20 mouse cellular contexts compared by ENCODE assay signal in genomic region chr9:110833021-110833420, GRCm38 (mm10). TPM values are rescaled to one million over a fixed set of nuclear protein-coding genes. Genes with fewer than 3 reads are reported as not detected.
DNase-seq lines count a peak whose midpoint lies in the region; ATAC-seq and TF ChIP-seq lines count a peak whose summit lies in the region.
"Had no signal": no experiment of that assay in that cellular context is flagged by ENCODE, and none has a peak within 500 bp of the region (broad histone marks: within the 10 kb centered on the region; RNA-seq: fewer than 3 reads in every experiment).

No protein-coding gene starts in this region.

- no peak for ATAC-seq in midbrain, embryonic 14.5 days (ENCODE audit: low FRiP score, low TSS enrichment)
- no peak for ATAC-seq in midbrain, embryonic 13.5 days
- ATAC-seq: activated CD4-positive, CD25-positive, alpha-beta regulatory T cell, adult 4 months had no signal

- no peak overlapping the region for H3K4me3 ChIP-seq in midbrain, embryonic 14.5 days (replicated peaks; ENCODE audit: low read depth, low read length)
- no peak overlapping the region for H3K4me3 ChIP-seq in midbrain, embryonic 13.5 days (replicated peaks)
- H3K4me3 ChIP-seq in MEL (ENCODE audit: control insufficient read depth in 1 of 2, insufficient read depth in 1 of 2, low read depth in 2 of 2, low read length in 2 of 2), result no peak overlapping the region
- H3K4me3 ChIP-seq: hindbrain, embryonic 15.5 days had no signal

- 75% methylated on average over 5 of the region's 5 CpGs for WGBS in midbrain, embryonic 14.5 days
- WGBS in midbrain, embryonic 13.5 days, result 72% methylated on average over 5 of the region's 5 CpGs

- H3K4me2 ChIP-seq in midbrain, embryonic 14.5 days (ENCODE audit: low read length), result no peak overlapping the region
- H3K4me2 ChIP-seq in midbrain, embryonic 13.5 days (replicated peaks), result no peak overlapping the region
- H3K4me2 ChIP-seq: hindbrain, embryonic 15.5 days had no signal

- DNase-seq in embryo, embryonic 11 days, result peak; percentile 23
- DNase-seq in embryo, embryonic 10 days (ENCODE audit: low spot score), result no peak
- peak; percentile 13 for DNase-seq in midbrain, embryonic 14.5 days
- peak; percentile 23 for DNase-seq in MEL (ENCODE audit: low read depth, low spot score)
- DNase-seq in induced T-regulatory cell, adult 2 months (ENCODE audit: low read depth), result peak; percentile 55
- DNase-seq in cerebellum, postnatal 25 days, result no peak
- no peak for DNase-seq in urinary bladder, adult 2 months (ENCODE audit: low spot score)
- DNase-seq: cerebellum, adult 18-20 months; kidney, adult 18-20 months; kidney, postnatal 25 days; lung, adult 2 months had no signal

- no peak overlapping the region for H3K9ac ChIP-seq in midbrain, embryonic 14.5 days (replicated peaks; ENCODE audit: low read length)
- H3K9ac ChIP-seq in midbrain, embryonic 13.5 days (replicated peaks), result no peak overlapping the region
- H3K9ac ChIP-seq in MEL (ENCODE audit: control insufficient read depth, low read depth, low read length, poor library complexity, severe bottlenecking), result no peak overlapping the region
- H3K9ac ChIP-seq: hindbrain, embryonic 15.5 days had no signal

- H3K4me1 ChIP-seq in midbrain, embryonic 14.5 days (ENCODE audit: control insufficient read depth, insufficient read depth, low read length), result no peaks in the 10 kb centered on the region
- H3K4me1 ChIP-seq in midbrain, embryonic 13.5 days (replicated peaks), result 0 out of 2 replicates have a peak, but pooled peaks cover 3% of the 10 kb centered on the region
- no peaks in the 10 kb centered on the region for H3K4me1 ChIP-seq in MEL (ENCODE audit: control insufficient read depth in 1 of 2, insufficient read depth in 2 of 2, low read length in 2 of 2)
- H3K4me1 ChIP-seq: hindbrain, embryonic 15.5 days had no signal

- TF ChIP-seq EP300 in MEL (IDR thresholded peaks at IDR 0.05; ENCODE audit: low read depth in 1 of 2, low read length in 2 of 2), result no peak

- no peaks in the 10 kb centered on the region for H3K36me3 ChIP-seq in midbrain, embryonic 14.5 days (ENCODE audit: control insufficient read depth, insufficient read depth, low read length)
- no peaks in the 10 kb centered on the region for H3K36me3 ChIP-seq in midbrain, embryonic 13.5 days
- H3K36me3 ChIP-seq in MEL (ENCODE audit: control insufficient read depth in 1 of 2, insufficient read depth in 2 of 2, low read length in 2 of 2), result no peaks in the 10 kb centered on the region
- H3K36me3 ChIP-seq: hindbrain, embryonic 15.5 days had no signal

- TF ChIP-seq CTCF in MEL (IDR thresholded peaks at IDR 0.05 in 2 of 3, conservative IDR thresholded peaks at IDR 0.05 in 1 of 3; ENCODE audit: control insufficient read depth in 1 of 3, insufficient read depth in 1 of 3, low read depth in 2 of 3, low read length in 3 of 3, poor library complexity in 1 of 3, severe bottlenecking in 1 of 3), result no peak

- TF ChIP-seq POLR2A in MEL (IDR thresholded peaks at IDR 0.05; ENCODE audit: control insufficient read depth in 1 of 2, insufficient read depth in 1 of 2, low read depth in 1 of 2, low read length in 2 of 2, poor library complexity in 1 of 2), result no peak

- TF ChIP-seq RAD21 in MEL (IDR thresholded peaks at IDR 0.05; ENCODE audit: low read depth, low read length), result no peak

- H3K27me3 ChIP-seq in midbrain, embryonic 14.5 days (ENCODE audit: control insufficient read depth, insufficient read depth, low read length), result no peaks in the 10 kb centered on the region
- no peaks in the 10 kb centered on the region for H3K27me3 ChIP-seq in midbrain, embryonic 13.5 days
- no peaks in the 10 kb centered on the region for H3K27me3 ChIP-seq in MEL (ENCODE audit: control insufficient read depth in 1 of 2, insufficient read depth in 2 of 2, low read length in 2 of 2)
- H3K27me3 ChIP-seq: hindbrain, embryonic 15.5 days had no signal

- no peaks in the 10 kb centered on the region for H3K9me3 ChIP-seq in midbrain, embryonic 14.5 days (ENCODE audit: control insufficient read depth, low read length)
- no peaks in the 10 kb centered on the region for H3K9me3 ChIP-seq in midbrain, embryonic 13.5 days
- no peaks in the 10 kb centered on the region for H3K9me3 ChIP-seq in MEL (replicated peaks; ENCODE audit: insufficient read depth, low read length)
- H3K9me3 ChIP-seq: hindbrain, embryonic 15.5 days had no signal

- no peaks in the 10 kb centered on the region for H3K79me2 ChIP-seq in MEL (ENCODE audit: control insufficient read depth, insufficient read depth, low read length, poor library complexity)

- no peak overlapping the region for H3K27ac ChIP-seq in midbrain, embryonic 14.5 days (replicated peaks; ENCODE audit: low read depth, low read length)
- no peak overlapping the region for H3K27ac ChIP-seq in midbrain, embryonic 13.5 days
- H3K27ac ChIP-seq in MEL (ENCODE audit: control insufficient read depth, low read depth, low read length), result no peak overlapping the region
- H3K27ac ChIP-seq: hindbrain, embryonic 15.5 days had no signal

TF ChIP-seq in MEL, 35 proteins besides CTCF, POLR2A, EP300 and RAD21:
- TF ChIP-seq CHD2 (IDR thresholded peaks at IDR 0.05; ENCODE audit: low read length) (no peak), USF1 (IDR thresholded peaks at IDR 0.05; ENCODE audit: low read depth, low read length) (no peak), MEF2A (IDR thresholded peaks at IDR 0.05; ENCODE audit: extremely low read depth, insufficient replicate concordance, low read depth, low read length, poor library complexity, severe bottlenecking) (no peak)

RNA-seq across cellular contexts. Expression of gene Prss45, which starts 1.4 kb away (rescaled TPM):
- polyA plus RNA-seq in midbrain, embryonic 14.5 days (2014; fragmentation: Nextera tagmentation; extraction: Ambion mirVana), result not detected in 2 replicates
- polyA plus RNA-seq in midbrain, embryonic 13.5 days (2015; fragmentation: Nextera tagmentation; extraction: Ambion mirVana), result not detected in 2 replicates
- total RNA-seq in MEL (2012; rRNA removed), result not detected in 2 replicates
- polyA plus RNA-seq in MEL (2012; ENCODE audit: insufficient read depth in 1 of 2, insufficient read length in 2 of 2, low read depth in 1 of 2, low replicate concordance in 2 of 2, missing spikeins in 1 of 2), result not detected
- polyA plus RNA-seq in urinary bladder, adult 2 months (2012; rRNA removed), result not detected in 2 replicates
- polyA plus RNA-seq: activated CD4-positive, CD25-positive, alpha-beta regulatory T cell, adult 4 months; C2C12; gonadal fat pad, adult 2 months; hindbrain, embryonic 15.5 days; limb, embryonic 11.5 days; lung, adult 2 months had no signal

RNA-seq across cellular contexts. Expression of gene Prss43, which starts 6.5 kb away (rescaled TPM):
- polyA plus RNA-seq in midbrain, embryonic 14.5 days (2014; fragmentation: Nextera tagmentation; extraction: Ambion mirVana), result not detected in 2 replicates
- polyA plus RNA-seq in midbrain, embryonic 13.5 days (2015; fragmentation: Nextera tagmentation; extraction: Ambion mirVana), result not detected in 2 replicates
- not detected in 2 replicates for total RNA-seq in MEL (2012; rRNA removed)
- not detected for polyA plus RNA-seq in MEL (2012; ENCODE audit: insufficient read depth in 1 of 2, insufficient read length in 2 of 2, low read depth in 1 of 2, low replicate concordance in 2 of 2, missing spikeins in 1 of 2)
- polyA plus RNA-seq in urinary bladder, adult 2 months (2012; rRNA removed), result not detected in 2 replicates
- polyA plus RNA-seq: activated CD4-positive, CD25-positive, alpha-beta regulatory T cell, adult 4 months; C2C12; hindbrain, embryonic 15.5 days; limb, embryonic 11.5 days; lung, adult 2 months had no signal

RNA-seq across cellular contexts. Expression of gene Prss46, which starts 11.3 kb away (rescaled TPM):
- polyA plus RNA-seq in midbrain, embryonic 14.5 days (2014; fragmentation: Nextera tagmentation; extraction: Ambion mirVana), result not detected in 2 replicates
- polyA plus RNA-seq in midbrain, embryonic 13.5 days (2015; fragmentation: Nextera tagmentation; extraction: Ambion mirVana), result not detected in 2 replicates
- not detected in 2 replicates for total RNA-seq in MEL (2012; rRNA removed)
- not detected for polyA plus RNA-seq in MEL (2012; ENCODE audit: insufficient read depth in 1 of 2, insufficient read length in 2 of 2, low read depth in 1 of 2, low replicate concordance in 2 of 2, missing spikeins in 1 of 2)
- not detected in 2 replicates for polyA plus RNA-seq in urinary bladder, adult 2 months (2012; rRNA removed)
- polyA plus RNA-seq: activated CD4-positive, CD25-positive, alpha-beta regulatory T cell, adult 4 months; frontal cortex, adult 2 months; heart, postnatal 0 days; hindbrain, embryonic 15.5 days; limb, embryonic 11.5 days; lung, adult 2 months had no signal

RNA-seq across cellular contexts. Expression of gene Prss44, which starts 19.2 kb away (rescaled TPM):
- not detected in 2 replicates for polyA plus RNA-seq in midbrain, embryonic 14.5 days (2014; fragmentation: Nextera tagmentation; extraction: Ambion mirVana)
- polyA plus RNA-seq in midbrain, embryonic 13.5 days (2015; fragmentation: Nextera tagmentation; extraction: Ambion mirVana), result not detected in 2 replicates
- not detected in 2 replicates for total RNA-seq in MEL (2012; rRNA removed)
- not detected for polyA plus RNA-seq in MEL (2012; ENCODE audit: insufficient read depth in 1 of 2, insufficient read length in 2 of 2, low read depth in 1 of 2, low replicate concordance in 2 of 2, missing spikeins in 1 of 2)
- not detected in 2 replicates for polyA plus RNA-seq in urinary bladder, adult 2 months (2012; rRNA removed)
- total RNA-seq: layer of hippocampus, postnatal 25 days had no signal
- polyA plus RNA-seq: C2C12; frontal cortex, adult 2 months; gonadal fat pad, adult 2 months; heart, postnatal 0 days; hindbrain, embryonic 15.5 days; limb, embryonic 11.5 days; lung, adult 2 months had no signal

RNA-seq across cellular contexts. Expression of gene Prss50, which starts 24.7 kb away (rescaled TPM):
- 0.24 and 0.34 TPM in 2 replicates for polyA plus RNA-seq in midbrain, embryonic 14.5 days (2014; fragmentation: Nextera tagmentation; extraction: Ambion mirVana)
- 0.24 TPM in 1 of 2 replicates, not detected in the other for polyA plus RNA-seq in midbrain, embryonic 13.5 days (2015; fragmentation: Nextera tagmentation; extraction: Ambion mirVana)
- not detected in 2 replicates for total RNA-seq in MEL (2012; rRNA removed)
- not detected for polyA plus RNA-seq in MEL (2012; ENCODE audit: insufficient read depth in 1 of 2, insufficient read length in 2 of 2, low read depth in 1 of 2, low replicate concordance in 2 of 2, missing spikeins in 1 of 2)
- polyA plus RNA-seq in urinary bladder, adult 2 months (2012; rRNA removed), result not detected in 2 replicates
- polyA plus RNA-seq: activated CD4-positive, CD25-positive, alpha-beta regulatory T cell, adult 4 months; gonadal fat pad, adult 2 months; heart, postnatal 0 days; lung, adult 2 months had no signal

Comparison
In these comparisons a context has a peak if more than half of its experiments do, and no peak if none do; other contexts are left out.
1. DNase-seq: peak in embryo, embryonic 11 days (single experiment), midbrain, embryonic 14.5 days (single experiment), MEL (single experiment) and induced T-regulatory cell, adult 2 months (single experiment); none in embryo, embryonic 10 days (single experiment), cerebellum, postnatal 25 days (0 of 2) and urinary bladder, adult 2 months (single experiment).